Mouse (Mus musculus) kidney, adult 2 months (tissue): ENCODE measurements at regions not wholly inside any gene's neighbourhood (a gene's known extent, or its start where the extent isn't known, plus 50 kb on each side); places are given as distances from the start of the nearest gene placed in this dataset.

Experiments used
- CTCF ChIP-seq: fragments of 200-500 bp; conservative IDR thresholded peaks from 2 replicates; pipeline ENCODE4 v1.5.1; 2011; ENCODE audit warnings: low read depth, mild to moderate bottlenecking, control low read depth, low read length, moderate library complexity, mixed read lengths; ENCODE audit not compliant: insufficient read depth, insufficient read length
- POLR2A ChIP-seq: fragments of 200-500 bp; IDR thresholded peaks from one replicate; pipeline ENCODE4 v1.6.1; 2011; ENCODE audit warnings: low read depth, low read length, control low read depth

GRCm38 (mm10) chr8:116067978-116068375 is 360.4 kb upstream of the Maf start:
- TF ChIP-seq POLR2A (no peak), CTCF (no peak)
